Mouse (Mus musculus): ENCODE measurements around the gene Lrcol1. TPM values are rescaled to one million over a fixed set of nuclear protein-coding genes. Genes with fewer than 3 reads are reported as not detected.
A peak's percentile ranks its signal among the peaks of the same experiment; 100 is the strongest.

Gene Lrcol1
- polyA plus RNA-seq, 1 experiment from 2014 or later: not detected

DNA sequence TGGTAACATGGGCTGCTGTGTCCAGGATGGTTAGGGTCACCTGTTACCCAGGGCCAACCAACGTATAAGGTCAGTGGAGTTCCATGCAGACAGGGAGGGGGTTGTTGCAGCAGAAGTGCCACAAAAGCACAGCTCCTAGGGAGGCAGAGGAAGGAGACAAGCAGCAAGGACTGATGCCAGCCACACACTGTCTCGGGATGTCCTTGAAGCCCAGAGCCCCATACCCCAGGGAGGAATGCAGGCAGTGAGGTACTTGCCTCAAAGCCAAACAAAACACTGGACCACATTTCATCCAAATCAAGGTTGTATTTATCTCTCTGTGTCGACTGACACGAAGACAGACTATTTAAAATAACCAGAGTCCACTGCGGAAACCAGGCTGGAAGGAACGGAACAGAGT, 16.9 kb downstream of the Lrcol1 start:
- WGBS: 91% methylated on average over 6 of the region's 6 CpGs
- Histone ChIP-seq H3K36me3 (peaks cover 2% of the 10 kb centered on the region; the same call in 1 of the 2 replicates), H3K9ac (replicated peaks) (no peak overlapping the region), H3K27ac (replicated peaks) (no peak overlapping the region), H3K4me3 (no peak overlapping the region), H3K4me2 (replicated peaks) (no peak overlapping the region), H3K9me3 (no peaks in the 10 kb centered on the region), H3K27me3 (no peaks in the 10 kb centered on the region), H3K4me1 (peaks cover 15% of the 10 kb centered on the region)
- no peak for ATAC-seq (replicated peaks)

DNA sequence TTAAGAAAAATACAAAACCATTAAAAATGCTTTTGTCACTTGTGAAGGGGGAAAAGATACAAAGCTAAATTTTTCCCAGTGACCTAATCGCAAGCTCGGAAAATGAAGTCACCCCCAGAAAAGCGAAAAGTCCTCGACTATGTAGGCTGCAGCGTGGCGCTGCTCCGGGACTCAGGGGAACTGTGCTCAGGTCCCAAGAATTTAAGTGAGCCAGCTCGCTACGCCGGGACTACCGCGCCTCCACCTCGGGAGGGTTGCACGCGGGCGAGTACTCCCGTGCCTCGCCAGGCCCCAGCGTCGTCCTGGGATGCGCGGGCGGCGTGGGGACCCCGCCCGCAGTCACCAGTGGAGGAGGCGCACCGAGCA, 18.3 kb downstream of the Lrcol1 start:
- Histone ChIP-seq H3K27me3 (no peaks in the 10 kb centered on the region), H3K9ac (replicated peaks) (peak overlapping the region; percentile 52), H3K4me2 (replicated peaks) (peak overlapping the region; percentile 76), H3K4me1 (peaks cover 13% of the 10 kb centered on the region), H3K9me3 (no peaks in the 10 kb centered on the region), H3K4me3 (peak overlapping the region; percentile 46), H3K36me3 (peaks cover 11% of the 10 kb centered on the region), H3K27ac (replicated peaks) (no peak overlapping the region)
- WGBS: 4% methylated on average over 28 of the region's 28 CpGs
- no peak; the same call in 1 of the 2 replicates for ATAC-seq (replicated peaks)

DNA sequence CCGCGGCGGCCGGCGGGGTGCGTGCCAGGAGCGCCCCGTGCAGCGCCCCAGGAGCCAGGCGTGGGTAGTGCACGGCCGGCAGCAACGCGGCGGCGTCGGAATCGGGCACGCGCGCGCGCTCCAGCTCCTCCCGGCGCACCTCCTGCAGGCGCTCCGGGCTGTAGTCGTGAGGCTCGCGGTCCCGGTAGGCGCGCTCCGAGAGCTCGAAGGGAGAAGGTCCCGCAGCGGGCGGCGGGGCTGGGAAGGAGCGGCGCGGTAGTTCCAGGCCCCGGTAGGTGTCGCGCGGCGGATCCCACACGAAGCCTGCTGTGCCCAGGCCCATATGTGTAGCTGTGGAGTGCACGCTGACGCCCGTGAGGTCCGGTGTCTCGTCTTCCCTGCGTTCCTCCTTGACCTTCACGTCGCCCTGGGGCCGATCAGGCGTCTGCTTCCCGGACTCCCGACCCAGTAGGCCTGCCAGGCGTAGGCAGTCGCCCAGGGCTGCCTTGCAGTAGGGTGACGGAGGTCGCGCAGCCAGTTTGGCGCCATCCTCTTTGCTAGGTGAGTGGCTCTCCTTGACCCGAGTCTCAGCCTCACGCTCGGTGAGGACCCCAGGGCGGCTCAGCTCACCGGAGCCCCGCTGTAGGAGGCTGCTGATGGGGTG, 18.8 kb downstream of the Lrcol1 start:
- H3K9me3 ChIP-seq: no peaks in the 10 kb centered on the region
- H3K9ac ChIP-seq (replicated peaks): peak overlapping the region; percentile 52
- H3K4me1 ChIP-seq: peaks cover 12% of the 10 kb centered on the region
- H3K27ac ChIP-seq (replicated peaks): no peak overlapping the region
- peak overlapping the region; percentile 76 for H3K4me2 ChIP-seq (replicated peaks)
- peaks cover 14% of the 10 kb centered on the region for H3K36me3 ChIP-seq
- ATAC-seq (replicated peaks): peak; percentile 84
- no peaks in the 10 kb centered on the region for H3K27me3 ChIP-seq
- WGBS: 5% methylated on average over 72 of the region's 72 CpGs
- H3K4me3 ChIP-seq: peak overlapping the region; percentile 46

DNA sequence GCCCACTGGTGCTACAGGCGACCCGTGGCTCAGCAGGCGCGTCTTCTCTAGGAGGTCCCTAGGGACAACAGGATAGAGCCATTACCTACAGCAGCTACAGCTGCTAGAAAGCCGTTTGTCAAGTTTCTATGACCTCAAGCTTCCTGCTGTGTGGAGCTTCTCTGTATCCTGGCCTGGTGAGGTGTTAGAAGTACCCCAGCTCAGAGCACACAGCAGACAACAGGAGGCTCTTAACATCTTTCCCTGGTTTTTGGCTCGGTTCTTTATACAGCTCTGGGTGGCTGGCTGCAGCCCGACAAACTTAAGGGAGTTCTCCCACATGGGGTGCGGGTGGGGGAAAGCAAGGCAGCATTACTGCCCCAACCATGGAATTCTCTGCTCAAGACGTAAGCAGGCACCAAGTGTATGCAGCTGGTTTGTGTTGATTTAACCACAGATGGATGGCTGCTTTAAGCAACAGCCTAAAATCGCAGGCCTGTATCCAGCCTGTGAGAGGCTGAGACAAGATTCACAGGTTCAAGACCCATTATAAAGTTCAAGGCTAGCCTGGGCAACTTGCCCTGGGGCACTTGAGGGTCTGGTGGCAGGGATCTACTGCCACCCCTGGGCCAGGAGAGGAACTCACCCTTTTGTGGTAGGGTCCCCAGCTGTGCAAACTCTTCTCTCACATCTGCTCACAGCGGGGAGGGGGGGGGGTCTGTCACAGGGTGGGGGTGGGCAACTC, 19.5 kb downstream of the Lrcol1 start:
- Histone ChIP-seq H3K9me3 (no peaks in the 10 kb centered on the region), H3K9ac (replicated peaks) (0 out of 2 replicates have a peak overlapping the region, but pooled peaks have one; percentile 52), H3K4me1 (peaks cover 12% of the 10 kb centered on the region), H3K36me3 (peaks cover 21% of the 10 kb centered on the region), H3K4me2 (replicated peaks) (peak overlapping the region; percentile 76), H3K4me3 (peak overlapping the region; percentile 46; the same call in 1 of the 2 replicates), H3K27me3 (no peaks in the 10 kb centered on the region), H3K27ac (replicated peaks) (no peak overlapping the region)
- no peak; the same call in 1 of the 2 replicates for ATAC-seq (replicated peaks)
- 46% methylated on average over 11 of the region's 11 CpGs for WGBS

DNA sequence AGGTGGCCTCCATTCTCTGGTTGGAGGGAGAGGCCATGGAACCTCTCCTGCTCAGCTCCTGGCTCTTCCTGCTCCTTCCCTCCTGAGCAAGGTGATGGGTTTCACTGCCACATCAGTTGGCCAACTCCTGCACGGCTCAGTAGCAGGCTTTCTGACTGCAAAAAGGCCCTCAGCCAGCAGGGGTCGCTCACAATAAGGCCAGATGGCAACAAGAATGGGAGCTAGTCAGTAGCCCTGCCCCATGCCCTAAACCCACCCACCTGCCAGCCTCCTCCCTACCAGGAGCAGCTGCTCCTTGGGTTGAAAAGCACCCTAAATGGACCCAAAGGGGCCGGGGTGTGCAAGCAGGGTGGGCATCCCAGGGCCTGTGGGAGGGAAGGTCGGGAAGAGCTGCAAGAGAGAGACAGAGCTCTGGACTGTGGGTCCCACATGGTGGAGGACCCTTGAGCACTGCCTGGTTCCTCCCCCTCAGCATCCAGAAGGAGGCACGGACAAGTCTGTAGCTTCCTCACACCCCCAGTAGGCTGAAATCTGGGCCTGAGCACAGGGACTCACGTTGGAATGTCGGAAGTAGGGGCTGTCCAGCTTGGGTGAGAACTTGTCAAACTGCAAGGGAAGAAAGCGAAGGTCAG, 32.4 kb downstream of the Lrcol1 start:
- Histone ChIP-seq H3K36me3 (peaks cover 59% of the 10 kb centered on the region), H3K27ac (replicated peaks) (no peak overlapping the region)
- WGBS: 53% methylated on average over 8 of the region's 8 CpGs

DNA sequence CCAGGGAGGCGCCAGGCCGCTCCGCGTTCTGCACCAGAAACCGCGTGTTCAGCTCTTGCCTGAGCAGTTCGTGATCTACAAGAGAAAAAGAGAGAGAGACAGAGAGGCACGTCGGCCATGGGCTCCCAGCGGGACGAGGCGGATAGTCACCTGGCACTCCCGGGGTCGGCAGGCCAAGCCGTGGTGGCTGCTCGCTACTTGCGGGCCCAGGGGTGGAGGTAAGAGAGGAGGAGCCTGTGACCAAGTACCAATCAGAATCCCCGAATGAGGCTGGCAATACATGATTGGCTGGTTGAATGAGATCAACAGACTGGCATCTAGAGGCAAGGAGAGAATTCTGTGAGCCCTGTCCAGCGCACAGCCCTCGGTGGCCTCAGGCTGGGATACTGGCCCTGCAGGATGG, 33.7 kb downstream of the Lrcol1 start:
- H3K4me1 ChIP-seq: no peaks in the 10 kb centered on the region
- no peak overlapping the region for H3K9ac ChIP-seq (replicated peaks)
- ATAC-seq (replicated peaks): no peak
- peaks cover 55% of the 10 kb centered on the region for H3K36me3 ChIP-seq
- H3K27me3 ChIP-seq: no peaks in the 10 kb centered on the region
- H3K4me3 ChIP-seq: no peak overlapping the region
- H3K27ac ChIP-seq (replicated peaks): no peak overlapping the region
- WGBS: 39% methylated on average over 20 of the region's 20 CpGs
- H3K4me2 ChIP-seq (replicated peaks): no peak overlapping the region
- no peaks in the 10 kb centered on the region for H3K9me3 ChIP-seq

More for the DNA sequence above, 32.4 kb downstream of the Lrcol1 start:
- Histone ChIP-seq H3K9ac (replicated peaks) (no peak overlapping the region), H3K4me2 (replicated peaks) (no peak overlapping the region), H3K27me3 (no peaks in the 10 kb centered on the region), H3K4me1 (no peaks in the 10 kb centered on the region), H3K9me3 (no peaks in the 10 kb centered on the region), H3K4me3 (no peak overlapping the region)
- peak; percentile 47 for ATAC-seq (replicated peaks)

DNA sequence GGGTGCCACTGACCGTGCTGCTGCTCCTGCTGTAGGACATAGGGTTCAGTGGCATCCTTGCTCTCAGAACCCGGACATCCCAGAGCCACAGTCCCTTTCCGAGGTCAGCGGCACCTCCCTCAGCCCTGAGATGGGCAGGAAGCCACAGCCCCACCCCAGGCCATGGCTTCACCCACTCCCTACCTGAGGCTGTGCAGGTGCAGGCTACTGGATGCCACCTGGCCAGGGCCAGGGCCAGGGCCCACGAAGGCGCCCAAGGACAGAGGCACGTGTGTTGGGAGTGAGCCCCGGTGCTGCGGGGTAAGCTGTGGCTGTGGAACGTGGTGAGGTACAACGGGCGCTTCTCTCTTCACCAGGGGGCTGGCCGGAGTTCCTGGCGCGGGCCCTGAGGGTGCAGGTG, 34.6 kb downstream of the Lrcol1 start:
- no peaks in the 10 kb centered on the region for H3K9me3 ChIP-seq
- no peak overlapping the region for H3K4me3 ChIP-seq
- peaks cover 46% of the 10 kb centered on the region for H3K36me3 ChIP-seq
- peaks cover 4% of the 10 kb centered on the region; the same call in 1 of the 2 replicates for H3K4me1 ChIP-seq
- no peak overlapping the region for H3K27ac ChIP-seq (replicated peaks)
- no peak overlapping the region for H3K4me2 ChIP-seq (replicated peaks)
- 93% methylated on average over 15 of the region's 15 CpGs for WGBS
- ATAC-seq (replicated peaks): no peak
- no peak overlapping the region for H3K9ac ChIP-seq (replicated peaks)
- no peaks in the 10 kb centered on the region for H3K27me3 ChIP-seq

DNA sequence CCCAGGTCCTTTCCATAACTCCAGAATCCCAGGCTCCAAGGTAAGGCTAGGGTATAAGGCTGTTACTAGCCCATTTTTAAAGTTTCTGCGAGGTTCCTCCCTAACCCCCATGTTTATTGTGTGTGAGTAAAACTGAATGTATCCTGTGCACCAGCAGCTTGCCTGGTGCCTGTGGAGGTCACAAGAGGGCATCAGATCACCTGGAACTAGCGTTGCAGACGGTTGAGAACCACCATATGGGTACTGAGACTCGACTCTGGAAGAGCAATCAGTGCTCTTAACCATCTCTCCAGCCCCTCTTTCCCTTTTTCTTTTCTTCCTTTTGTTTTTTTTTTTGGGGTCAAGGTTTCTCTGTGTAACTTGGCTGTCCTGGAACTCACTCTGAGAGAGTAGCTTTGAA, 35.3 kb downstream of the Lrcol1 start:
- no peak for ATAC-seq (replicated peaks)
- peaks cover 11% of the 10 kb centered on the region for H3K4me1 ChIP-seq
- WGBS: 96% methylated on average over 4 of the region's 4 CpGs
- H3K4me2 ChIP-seq (replicated peaks): no peak overlapping the region
- H3K27ac ChIP-seq (replicated peaks): no peak overlapping the region
- H3K4me3 ChIP-seq: no peak overlapping the region
- H3K27me3 ChIP-seq: no peaks in the 10 kb centered on the region
- peaks cover 39% of the 10 kb centered on the region for H3K36me3 ChIP-seq
- no peak overlapping the region for H3K9ac ChIP-seq (replicated peaks)
- H3K9me3 ChIP-seq: no peaks in the 10 kb centered on the region

DNA sequence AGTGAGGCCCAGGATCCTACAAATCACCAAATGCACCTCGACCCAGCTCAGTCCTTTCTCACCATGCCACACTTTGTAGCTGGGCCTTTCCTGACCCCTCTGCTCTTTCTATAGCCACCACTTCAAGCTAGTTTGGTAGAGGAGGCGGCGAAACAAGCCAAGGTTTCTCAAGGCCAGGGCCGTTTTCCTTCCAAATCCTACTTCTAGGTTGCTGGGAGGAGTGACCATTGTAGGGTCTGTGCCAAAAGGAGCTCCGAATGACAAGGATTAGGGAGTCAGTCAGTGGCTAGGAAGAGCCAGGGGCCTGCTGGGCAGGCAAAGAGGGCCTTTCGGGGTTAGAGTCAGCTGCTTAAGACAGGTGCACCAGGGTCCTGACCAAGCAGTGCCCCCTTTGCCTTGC, 40.0 kb downstream of the Lrcol1 start:
- 54% methylated on average over 6 of the region's 6 CpGs for WGBS
- no peak for ATAC-seq (replicated peaks)
- no peaks in the 10 kb centered on the region for H3K27me3 ChIP-seq
- no peaks in the 10 kb centered on the region for H3K9me3 ChIP-seq
- H3K9ac ChIP-seq (replicated peaks): peak overlapping the region; percentile 20; the same call in 1 of the 2 replicates
- no peaks in the 10 kb centered on the region; the same call in 1 of the 2 replicates for H3K36me3 ChIP-seq
- H3K4me2 ChIP-seq (replicated peaks): peak overlapping the region; percentile 48
- H3K4me1 ChIP-seq: peaks cover 29% of the 10 kb centered on the region
- no peak overlapping the region for H3K27ac ChIP-seq (replicated peaks)
- H3K4me3 ChIP-seq: no peak overlapping the region

DNA sequence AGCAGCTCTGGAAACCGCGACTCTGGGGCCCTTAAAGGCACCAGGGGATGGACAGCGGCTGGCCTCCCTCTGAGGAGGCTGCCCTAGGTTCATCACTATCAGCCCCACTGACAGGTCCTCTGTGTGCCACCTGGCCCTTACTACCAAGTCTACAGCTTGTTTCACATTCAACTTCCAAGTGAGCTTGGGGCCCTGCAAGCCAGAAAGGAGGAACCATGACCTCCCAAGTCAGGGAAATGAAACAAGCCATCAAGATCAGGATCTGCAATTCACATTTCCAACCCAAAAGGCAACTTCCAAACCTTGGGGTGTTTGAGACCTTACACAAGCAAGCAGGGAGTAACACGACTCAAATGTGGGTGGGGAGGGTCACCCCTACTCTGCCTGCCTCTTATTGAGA, 40.7 kb downstream of the Lrcol1 start:
- H3K36me3 ChIP-seq: no peaks in the 10 kb centered on the region
- H3K27me3 ChIP-seq: no peaks in the 10 kb centered on the region
- peak overlapping the region; percentile 80 for H3K4me3 ChIP-seq
- WGBS: 38% methylated on average over 4 of the region's 4 CpGs
- peak overlapping the region; percentile 20; the same call in 1 of the 2 replicates for H3K9ac ChIP-seq (replicated peaks)
- H3K4me1 ChIP-seq: peaks cover 29% of the 10 kb centered on the region
- no peaks in the 10 kb centered on the region for H3K9me3 ChIP-seq
- ATAC-seq (replicated peaks): no peak
- peak overlapping the region; percentile 48 for H3K4me2 ChIP-seq (replicated peaks)
- H3K27ac ChIP-seq (replicated peaks): no peak overlapping the region

DNA sequence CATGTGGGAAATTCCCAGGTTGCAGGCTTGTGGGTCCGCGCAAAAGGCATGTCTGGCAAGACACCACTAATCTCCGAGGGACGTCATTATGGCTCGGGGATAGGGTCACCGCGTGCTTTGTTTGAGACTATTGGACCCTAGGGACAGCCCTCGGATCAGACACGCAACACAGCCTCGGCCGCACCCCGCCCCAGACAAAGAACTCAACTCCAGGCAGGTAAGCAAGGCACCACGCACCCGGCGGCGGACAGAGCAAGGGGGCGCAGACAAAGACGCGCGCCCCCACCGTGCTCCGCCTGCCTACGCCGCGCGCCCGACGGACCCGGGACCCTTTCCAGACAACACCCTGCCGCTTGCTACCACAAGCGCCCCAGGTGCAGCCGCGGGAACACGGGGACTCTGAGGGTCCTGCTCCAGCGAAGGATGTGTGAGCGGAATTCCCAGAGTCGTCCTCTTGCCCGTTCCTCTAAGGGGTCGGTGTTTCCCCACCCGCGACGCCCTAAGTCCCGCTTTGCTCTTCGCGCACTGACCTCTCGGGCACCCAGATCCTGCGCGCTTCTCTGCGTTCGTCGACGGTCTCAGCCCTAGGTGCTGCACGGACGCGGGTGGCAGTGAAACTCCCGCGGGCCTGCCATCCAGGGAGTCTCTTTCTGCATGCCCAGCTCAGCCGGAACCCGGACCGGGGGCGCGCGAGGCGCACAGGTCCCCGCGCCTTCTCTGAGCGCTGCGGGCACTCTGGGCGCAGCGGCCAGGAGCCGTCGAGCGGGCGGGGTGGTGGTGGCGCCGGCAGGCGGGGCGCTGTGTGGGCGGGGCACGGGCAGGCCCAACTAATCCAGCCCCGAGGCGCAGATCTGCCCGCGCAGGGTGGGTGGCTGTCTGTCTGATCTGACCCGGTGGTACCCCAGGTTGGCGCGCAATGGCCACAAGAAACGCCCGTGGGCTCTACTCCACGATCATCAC, 42.1 kb downstream of the Lrcol1 start:
- Histone ChIP-seq H3K9ac (replicated peaks) (peak overlapping the region; percentile 79), H3K4me3 (peak overlapping the region; percentile 80), H3K9me3 (no peaks in the 10 kb centered on the region), H3K4me2 (replicated peaks) (peak overlapping the region; percentile 48), H3K36me3 (no peaks in the 10 kb centered on the region), H3K27me3 (no peaks in the 10 kb centered on the region), H3K27ac (replicated peaks) (peak overlapping the region; percentile 66), H3K4me1 (peaks cover 29% of the 10 kb centered on the region)
- ATAC-seq (replicated peaks): peak; percentile 91
- WGBS: under 1% methylated on average over 90 of the region's 90 CpGs
